Mouse (Mus musculus) NIH3T3 (cell line): ENCODE results near the gene Rpp14.

Experiments
- DNase-seq: peaks from one replicate; pipeline ENCODE4 v3.0.0-alpha.2; 2012; ENCODE audit warnings: low read depth

The Rpp14 gene

GRCm38 (mm10) chr14:8059938-8060337 is 20.2 kb upstream of the Rpp14 start:
- DNase-seq, result no peak

DNA sequence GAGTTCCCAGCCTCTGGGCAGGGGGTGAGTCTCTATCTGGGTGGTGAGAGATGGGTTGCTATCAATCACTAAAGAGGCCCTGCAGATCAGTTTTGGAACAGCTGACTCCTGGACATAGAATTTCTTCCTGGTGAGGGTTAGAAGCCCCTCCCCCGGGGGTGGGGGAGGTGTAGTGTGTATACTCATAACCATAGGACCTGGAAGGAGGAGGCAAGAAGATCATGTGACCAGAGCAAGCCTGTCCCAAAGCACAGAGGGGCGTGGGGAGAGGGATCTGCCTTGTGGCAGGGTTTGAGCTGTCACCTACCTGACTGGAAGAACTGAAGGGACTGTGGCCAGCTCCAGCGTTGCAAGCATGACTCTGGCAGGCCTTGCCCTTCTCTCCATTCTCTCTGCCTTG is 18.1 kb upstream of the Rpp14 start:
- DNase-seq, result peak; percentile 42

DNA sequence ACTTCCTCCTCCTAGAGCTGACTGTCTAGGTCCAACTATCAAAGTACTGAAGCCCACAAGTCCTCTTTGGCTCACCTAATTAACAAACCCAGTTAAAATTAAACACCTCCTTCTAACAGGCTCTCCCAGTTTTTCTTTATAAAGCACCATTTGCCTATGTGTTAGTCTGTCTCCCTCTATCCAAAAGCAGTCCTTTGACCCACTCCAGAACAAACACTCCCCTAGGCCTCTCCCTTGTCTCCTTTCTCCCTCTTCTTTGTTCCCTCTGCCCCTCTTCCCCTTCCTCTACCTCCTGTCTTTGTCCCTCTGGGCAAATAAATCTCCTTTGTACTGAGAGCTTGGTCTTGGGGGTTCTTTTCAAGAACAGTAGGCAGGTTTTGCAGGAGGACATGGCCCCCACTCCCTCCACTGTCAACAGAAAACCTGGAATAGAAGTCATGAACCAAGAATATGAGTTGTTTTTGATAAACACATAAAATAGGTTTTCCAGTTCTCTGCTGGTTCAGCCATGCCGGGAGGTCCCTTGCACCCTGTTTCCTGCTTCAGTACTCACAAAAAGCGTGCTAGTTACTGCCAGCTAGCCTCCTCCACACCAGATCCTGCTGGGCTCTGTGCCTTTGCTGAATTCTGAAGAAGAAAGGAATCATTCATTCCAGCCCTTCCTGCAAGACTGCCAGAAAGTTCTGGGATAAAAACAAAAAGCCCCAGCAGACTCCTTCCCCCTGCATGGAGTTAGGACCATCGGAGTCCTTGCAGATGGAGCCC is 17.4 kb upstream of the Rpp14 start:
- peak; percentile 8 for DNase-seq

- DNase-seq, result no peak
Measured at GRCm38 (mm10) chr14:8063835-8064785, 16.1 kb upstream of the Rpp14 start.

DNA sequence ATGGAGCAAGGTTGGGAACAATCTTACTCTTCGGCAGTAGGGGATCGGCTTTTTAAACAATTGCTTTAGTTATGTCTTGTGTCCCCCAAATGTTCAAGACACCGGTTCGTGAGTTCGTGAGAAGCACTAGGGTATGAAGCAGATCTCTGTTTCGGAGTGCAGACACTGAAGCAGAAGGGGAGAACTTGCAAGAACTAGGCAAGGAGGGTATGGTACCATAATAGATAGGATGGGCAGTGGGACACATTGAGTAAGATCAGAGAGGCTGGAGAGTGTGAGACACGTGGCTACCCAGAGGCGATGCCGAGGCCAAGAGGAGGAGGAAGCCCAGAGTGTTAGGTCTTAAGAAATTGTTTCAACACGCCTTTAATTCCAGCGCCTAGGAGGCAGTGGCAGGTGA is 551 bp downstream of the Rpp14 start:
- DNase-seq, result peak; percentile 30

DNA sequence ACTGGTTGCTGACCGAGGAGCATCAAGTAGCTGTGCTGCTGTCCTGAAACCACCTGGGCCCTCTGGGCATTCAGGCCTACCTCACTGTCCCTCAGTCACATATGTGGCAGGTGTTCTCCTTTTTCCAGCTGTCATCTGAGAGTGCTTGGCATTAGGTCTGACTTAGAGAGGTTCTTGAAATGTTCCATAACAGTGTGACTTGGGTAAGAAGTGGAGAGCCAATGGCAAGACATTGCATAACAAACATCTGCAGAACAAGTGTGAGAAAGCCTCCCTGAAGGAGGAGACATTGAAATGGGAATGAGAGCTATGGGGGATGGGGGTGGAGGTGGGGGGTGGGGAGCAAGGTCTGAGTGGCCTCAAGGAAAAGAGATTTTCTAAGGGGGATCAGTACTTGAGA is 2.8 kb downstream of the Rpp14 start:
- no peak for DNase-seq

DNA sequence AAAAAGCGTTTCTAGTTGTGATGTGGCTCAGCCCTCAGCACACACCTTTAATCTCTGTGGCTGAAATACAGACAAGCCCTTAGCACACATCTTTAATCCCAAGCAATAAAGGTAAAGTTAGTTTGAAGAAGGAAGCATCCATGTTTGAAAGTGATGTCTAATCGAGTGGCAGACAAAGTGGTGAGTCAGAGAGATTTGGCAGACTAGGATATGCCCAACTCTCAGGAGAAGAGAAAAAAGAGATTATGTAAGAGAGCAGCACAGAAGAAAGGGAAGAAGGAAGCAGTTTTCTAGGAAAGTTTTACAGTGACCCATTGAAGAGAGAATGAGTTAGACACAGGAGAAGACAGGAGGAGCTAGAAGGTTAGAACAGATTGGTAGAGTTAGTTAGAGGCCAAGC is 8.8 kb downstream of the Rpp14 start:
- peak; percentile 64 for DNase-seq

GRCm38 (mm10) chr14:8092573-8092972 is 12.4 kb downstream of the Rpp14 start:
- DNase-seq, result peak; percentile 72

- no peak for DNase-seq
Measured at GRCm38 (mm10) chr14:8093427-8093826, 13.3 kb downstream of the Rpp14 start.

DNA sequence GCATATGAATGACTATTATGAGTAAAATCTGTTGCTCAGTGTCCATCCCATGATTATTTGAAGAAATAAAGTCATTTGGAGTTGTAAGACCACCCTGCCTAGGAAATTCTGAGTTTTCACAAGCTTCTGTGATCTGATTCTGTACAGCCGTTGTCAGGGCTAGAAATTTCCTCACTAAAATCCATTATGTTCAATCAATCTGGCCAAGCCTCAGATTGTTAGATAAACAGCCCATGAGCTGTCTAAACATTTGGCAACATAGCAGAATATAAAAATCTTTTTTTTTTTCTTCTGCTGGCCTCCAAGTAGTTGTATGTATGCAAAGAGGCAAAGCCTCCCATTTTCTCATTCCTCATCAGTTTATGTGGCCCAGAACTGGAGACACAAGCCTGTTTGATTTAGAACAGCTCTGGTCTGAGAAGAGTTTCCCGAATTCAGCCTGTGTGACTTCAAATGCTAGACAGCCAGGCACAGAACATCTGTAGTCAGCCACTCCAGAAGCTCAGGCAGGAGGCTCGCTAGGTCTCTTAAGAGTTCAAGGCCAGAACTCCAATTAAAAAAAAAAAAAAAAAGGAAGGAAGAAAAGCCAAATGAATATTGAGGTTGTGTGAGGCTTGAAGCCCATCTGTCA is 14.9 kb downstream of the Rpp14 start:
- peak; percentile 19 for DNase-seq

DNA sequence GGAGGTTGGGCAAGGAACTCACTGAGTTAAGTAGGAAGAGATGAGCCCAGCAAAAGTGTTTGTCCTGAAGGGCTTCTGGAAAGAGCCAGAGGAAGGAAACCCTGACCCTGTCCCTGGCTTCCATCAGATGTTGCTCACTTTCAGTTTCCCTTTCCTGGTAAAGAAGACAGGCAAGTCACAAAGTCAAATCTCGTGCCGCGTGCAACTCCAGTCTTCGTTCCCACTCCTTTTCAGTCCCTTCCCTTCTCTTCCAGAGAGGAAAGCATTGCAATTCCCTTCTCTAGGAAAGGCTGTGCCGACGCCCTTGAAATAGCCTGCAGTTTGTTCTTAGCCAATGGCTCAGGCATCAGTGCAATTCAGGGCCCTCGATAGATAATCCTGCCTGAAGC is 15.4 kb downstream of the Rpp14 start:
- no peak for DNase-seq

DNA sequence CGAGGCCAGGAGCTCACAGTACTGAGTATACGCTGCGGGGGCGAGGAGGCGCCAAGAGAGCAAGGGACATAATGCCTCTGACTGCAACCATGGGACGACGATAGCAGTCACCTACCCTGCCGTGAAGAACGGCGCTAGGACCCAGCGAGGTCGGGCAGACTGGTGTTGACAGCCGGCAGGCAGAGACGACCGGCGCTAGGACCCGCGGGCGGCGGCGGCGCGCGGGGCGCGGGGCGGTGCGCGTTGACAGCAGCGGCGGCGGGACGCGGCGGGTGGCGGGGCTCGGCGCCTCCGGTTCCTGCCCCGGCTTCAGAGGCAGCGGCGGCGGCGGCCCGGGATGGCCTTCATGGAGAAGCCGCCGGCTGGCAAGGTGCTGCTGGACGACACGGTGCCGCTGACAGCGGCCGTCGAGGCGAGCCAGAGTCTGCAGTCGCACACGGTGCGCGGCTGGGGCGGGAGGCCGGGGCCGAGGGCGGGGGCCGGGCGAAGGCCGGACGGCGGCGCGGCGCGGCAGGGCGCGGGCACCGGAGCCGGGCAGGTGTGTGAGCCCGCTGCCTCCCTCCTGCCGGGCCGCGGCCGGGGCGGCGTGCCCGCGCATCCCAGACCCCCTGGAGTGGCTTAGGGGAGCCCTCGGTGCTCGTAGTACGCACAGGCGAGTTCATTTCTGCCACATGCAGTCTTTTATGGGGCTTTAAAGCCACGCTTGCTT is 18.0 kb downstream of the Rpp14 start, which contains the start of gene Pxk:
Pxk (plus strand) TSS at position 234 of the 709 bp plus-strand sequence.
- peak; percentile 87 for DNase-seq

DNA sequence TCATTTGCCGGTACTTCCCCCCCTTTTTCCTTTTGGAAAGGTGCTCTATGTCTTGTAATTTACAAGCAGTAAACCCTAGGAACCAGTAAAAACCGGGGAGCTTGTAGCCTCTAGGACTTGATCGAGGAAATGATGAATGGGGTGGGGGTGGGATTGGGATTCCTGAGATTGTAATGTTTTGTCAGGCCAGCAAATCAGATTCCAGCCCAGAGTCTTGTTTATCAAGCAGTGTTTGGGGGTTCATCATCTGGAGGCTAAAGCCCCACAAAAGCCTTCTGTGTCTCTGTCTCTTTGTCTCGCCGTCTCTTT is 18.5 kb downstream of the Rpp14 start:
- peak; percentile 70 for DNase-seq

- DNase-seq, result peak; percentile 86
Measured at GRCm38 (mm10) chr14:8099561-8100021, 19.4 kb downstream of the Rpp14 start.

DNA sequence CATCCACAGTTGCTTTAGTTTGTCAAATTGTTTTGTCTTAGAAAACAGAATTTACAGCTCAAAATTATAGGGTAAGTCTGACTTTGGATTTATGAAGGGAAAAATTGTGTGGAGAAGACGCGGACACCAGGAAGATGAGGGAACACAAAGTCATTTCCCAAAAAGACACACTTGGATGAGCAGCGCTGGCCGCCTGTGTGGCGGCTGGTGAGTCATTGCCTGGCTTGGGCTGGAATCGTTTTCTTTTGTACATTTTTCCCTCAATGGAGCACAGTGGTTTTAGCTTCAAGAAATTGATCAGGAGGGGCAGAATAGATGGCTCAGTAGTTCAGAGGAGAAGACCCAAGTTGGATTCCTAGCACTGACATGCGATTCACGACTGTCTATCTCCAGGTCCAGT is 21.7 kb downstream of the Rpp14 start:
- DNase-seq, result no peak

- DNase-seq, result no peak
Measured at GRCm38 (mm10) chr14:8102676-8103075, 22.5 kb downstream of the Rpp14 start.

DNA sequence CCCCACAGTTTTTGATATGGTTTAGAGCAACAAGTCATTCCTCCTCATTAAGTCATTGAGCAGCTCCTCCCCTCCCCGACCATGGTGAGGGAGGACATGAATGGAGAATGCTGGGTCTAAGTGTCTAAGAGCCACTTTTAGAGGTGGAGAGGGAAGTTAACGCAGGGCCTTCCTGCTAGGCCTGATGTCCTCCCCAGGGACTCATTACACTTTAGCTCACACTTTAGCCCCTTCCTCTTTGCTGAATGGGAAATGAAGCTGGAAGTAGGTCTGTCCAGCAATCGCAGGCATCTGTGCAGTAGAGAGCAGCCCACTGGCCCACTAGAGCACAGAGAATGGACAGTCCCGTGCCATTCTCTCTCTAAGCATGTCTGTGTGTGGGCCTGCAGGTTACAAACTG is 27.9 kb downstream of the Rpp14 start:
- DNase-seq, result no peak

- DNase-seq, result no peak
Measured at GRCm38 (mm10) chr14:8108976-8109375, 28.8 kb downstream of the Rpp14 start.

GRCm38 (mm10) chr14:8111545-8111944 is 31.4 kb downstream of the Rpp14 start:
- no peak for DNase-seq

GRCm38 (mm10) chr14:8112036-8112435 is 31.9 kb downstream of the Rpp14 start:
- no peak for DNase-seq

DNA sequence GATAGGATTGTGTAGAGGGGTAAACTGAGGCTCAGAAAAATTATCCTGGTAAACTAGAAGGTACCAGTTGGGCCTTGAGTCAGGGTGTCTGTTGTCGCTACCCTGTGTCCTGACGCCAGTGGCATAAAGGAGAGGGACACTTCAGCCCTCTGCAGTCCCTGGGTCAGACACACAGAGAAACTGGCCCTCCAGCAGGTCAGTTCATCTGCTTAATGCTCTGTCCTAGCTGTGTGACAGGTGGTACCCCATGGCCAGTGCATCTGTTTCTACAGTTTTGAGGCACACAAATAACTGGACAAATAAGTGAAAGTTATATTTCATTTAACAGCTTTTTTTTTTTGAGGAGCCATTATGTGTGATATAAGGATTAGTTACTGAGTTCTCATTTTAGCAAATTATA is 33.4 kb downstream of the Rpp14 start:
- no peak for DNase-seq

DNA sequence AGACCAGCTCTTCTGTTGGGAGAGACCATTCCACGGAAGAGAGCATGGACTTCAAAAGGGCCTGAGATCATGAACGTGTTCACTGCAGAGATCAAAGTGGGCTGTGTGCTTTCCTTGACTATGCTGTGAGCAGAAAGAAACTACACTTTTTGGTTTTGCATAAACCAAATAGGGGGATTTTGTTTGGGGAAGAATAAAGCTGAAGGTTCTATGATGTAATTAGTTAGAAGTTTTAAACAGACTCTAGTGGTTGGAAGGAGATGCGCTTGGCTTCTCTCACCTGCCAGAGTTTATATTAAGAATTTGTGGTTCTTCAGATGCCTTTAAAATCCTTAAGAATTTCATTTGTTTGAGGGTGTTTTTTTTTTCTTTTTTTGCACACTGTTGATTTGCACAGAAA is 34.1 kb downstream of the Rpp14 start:
- DNase-seq, result no peak
